Mouse (Mus musculus) olfactory bulb, adult 2 months (tissue): ENCODE results near the gene Fsip1. TPM values are rescaled to one million over a fixed set of nuclear protein-coding genes. Genes with fewer than 3 reads are reported as not detected.

ENCODE experiments used
- H3K27ac ChIP-seq: fragments of 200-500 bp; 2 replicates; pipeline ENCODE4 v1.5.1; 2012; ENCODE audit warnings: low read depth, low read length; ENCODE audit not compliant: insufficient read depth
- H3K4me1 ChIP-seq: fragments of 200-500 bp; 2 replicates; pipeline ENCODE4 v1.6.1; 2012; ENCODE audit warnings: low read length; ENCODE audit not compliant: control insufficient read depth, insufficient read depth
- H3K4me3 ChIP-seq: fragments of 200-500 bp; 2 replicates; pipeline ENCODE4 v1.5.1; 2012; ENCODE audit warnings: mild to moderate bottlenecking, low read depth, low read length, moderate library complexity; ENCODE audit not compliant: insufficient read depth
- CTCF ChIP-seq: fragments of 200-500 bp; IDR thresholded peaks from 2 replicates; pipeline ENCODE4 v1.5.1; 2012; ENCODE audit warnings: low read depth, mild to moderate bottlenecking, low read length, moderate library complexity; ENCODE audit not compliant: insufficient read depth
- POLR2A ChIP-seq: fragments of 200-500 bp; IDR thresholded peaks from 2 replicates; pipeline ENCODE4 v1.6.1; 2012; ENCODE audit warnings: mild to moderate bottlenecking, low read depth, low read length, moderate library complexity; ENCODE audit not compliant: insufficient read depth
- WGBS: fragments of 180-500 bp; shearing (Covaris S2); methylation state at CpG from one replicate; pipeline ENCODE4 v1.1.7; 2018; 5-methylcytosine and 5-hydroxymethylcytosine counted together
- polyA plus RNA-seq: library from polyadenylated mRNA; stranded (reverse); fragments of >200 nt; gene quantifications from 2 replicates; pipeline ENCODE4 v1.2.4, GENCODE M21; 2012; ENCODE audit warnings: low replicate concordance; ENCODE audit not compliant: missing spikeins, insufficient read depth, insufficient read length

Fsip1 gene
- polyA plus RNA-seq, 1 experiment = not detected

- Histone ChIP-seq H3K27ac (no peak overlapping the region), H3K4me3 (no peak overlapping the region), H3K4me1 (0 out of 2 replicates have a peak, but pooled peaks cover 3% of the 10 kb centered on the region)
- 87% methylated on average over 11 of the region's 11 CpGs for WGBS
- TF ChIP-seq POLR2A (no peak), CTCF (no peak)
These were observed 139.4 kb downstream of the Fsip1 start for GRCm38 (mm10) chr2:118117401-118117800.

- H3K27ac ChIP-seq = no peak overlapping the region
- WGBS = 89% methylated on average over 3 of the region's 3 CpGs
- no peak for TF ChIP-seq POLR2A
- TF ChIP-seq CTCF = no peak
- H3K4me1 ChIP-seq = peaks cover 4% of the 10 kb centered on the region
- H3K4me3 ChIP-seq = no peak overlapping the region
These were observed 139.9 kb downstream of the Fsip1 start for GRCm38 (mm10) chr2:118116754-118117290.

DNA sequence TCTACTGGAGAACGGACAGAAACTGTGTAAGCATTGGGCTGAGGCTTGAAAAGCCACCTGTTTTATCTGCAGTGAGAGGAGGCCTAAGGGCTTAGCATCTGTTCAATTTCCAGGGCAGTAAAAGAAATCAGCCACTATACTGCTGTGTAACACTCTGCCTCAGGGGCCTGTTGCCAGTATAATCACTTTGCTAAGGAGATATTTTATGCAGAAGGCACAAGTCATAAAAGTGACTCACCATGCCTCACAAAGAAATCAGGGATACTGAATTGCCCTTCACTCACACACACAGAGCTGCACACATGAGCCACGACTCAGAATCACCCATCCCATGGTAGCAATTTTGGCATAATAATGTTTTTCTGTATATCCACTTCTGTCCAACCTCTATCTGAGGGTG lies 140.6 kb downstream of the Fsip1 start:
- Histone ChIP-seq H3K4me3 (no peak overlapping the region), H3K4me1 (peaks cover 9% of the 10 kb centered on the region), H3K27ac (no peak overlapping the region)
- TF ChIP-seq POLR2A (no peak), CTCF (no peak)
- 80% methylated on average over 2 of the region's 2 CpGs for WGBS

DNA sequence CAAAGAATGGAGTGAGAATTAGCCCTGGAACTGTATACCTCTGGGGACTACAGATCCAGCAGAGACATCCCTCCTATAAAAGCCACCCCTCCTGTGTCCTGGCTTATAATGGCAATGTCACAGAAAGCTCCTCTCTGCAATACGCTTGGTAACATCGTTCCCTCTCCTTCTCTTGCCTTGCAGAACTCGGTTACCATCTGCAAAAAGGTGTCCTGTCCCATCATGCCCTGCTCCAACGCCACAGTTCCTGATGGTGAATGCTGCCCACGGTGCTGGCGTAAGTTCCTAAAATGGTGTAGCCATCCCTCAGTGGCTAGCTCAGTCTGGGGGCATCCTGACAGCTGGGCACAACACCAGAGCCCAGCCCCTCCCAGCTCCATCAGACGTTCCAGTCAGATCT lies 141.1 kb downstream of the Fsip1 start:
- Histone ChIP-seq H3K4me1 (peaks cover 10% of the 10 kb centered on the region), H3K27ac (no peak overlapping the region), H3K4me3 (no peak overlapping the region)
- TF ChIP-seq POLR2A (no peak), CTCF (no peak)
- 90% methylated on average over 7 of the region's 7 CpGs for WGBS

- Histone ChIP-seq H3K4me3 (no peak overlapping the region), H3K4me1 (peaks cover 13% of the 10 kb centered on the region), H3K27ac (no peak overlapping the region)
- no peak for TF ChIP-seq CTCF
- no peak for TF ChIP-seq POLR2A
- WGBS = 82% methylated on average over 10 of the region's 10 CpGs
These were observed 142.1 kb downstream of the Fsip1 start for GRCm38 (mm10) chr2:118114671-118115070.

DNA sequence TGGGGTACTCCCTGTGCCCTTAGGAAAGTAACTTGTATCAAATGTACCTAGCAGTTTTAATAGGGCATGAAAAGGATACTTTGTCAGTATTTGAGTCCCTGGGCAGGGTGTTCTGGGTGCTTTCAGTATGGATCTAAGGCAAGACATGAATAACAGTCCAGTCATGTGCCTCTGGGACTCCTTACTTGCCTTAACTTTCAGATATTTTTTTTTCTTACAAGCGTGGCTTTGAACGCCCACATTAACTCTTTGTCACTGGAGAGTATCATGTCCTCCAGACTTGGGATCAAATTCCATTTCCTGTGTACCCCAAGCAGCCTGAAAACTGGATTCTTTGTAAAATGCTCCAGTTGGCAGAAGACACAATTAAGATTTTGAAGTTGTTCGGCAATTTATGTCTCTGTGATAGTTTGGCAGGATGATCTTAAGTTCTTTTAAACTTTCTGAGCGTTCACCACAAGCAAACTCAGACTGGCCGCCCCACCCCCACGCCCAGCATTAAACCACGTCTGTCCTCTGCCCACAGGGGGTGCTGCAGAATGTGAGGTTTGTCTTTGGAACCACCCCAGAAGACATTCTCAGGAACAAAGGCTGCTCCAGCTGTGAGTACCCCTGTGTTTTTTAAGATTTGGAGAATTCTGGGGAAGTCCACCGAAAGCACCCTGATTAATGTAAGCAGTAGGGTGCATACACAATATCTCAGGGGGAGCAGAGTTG lies 142.8 kb downstream of the Fsip1 start:
- H3K27ac ChIP-seq = no peak overlapping the region
- peaks cover 13% of the 10 kb centered on the region for H3K4me1 ChIP-seq
- H3K4me3 ChIP-seq = no peak overlapping the region
- 33% methylated on average over 8 of the region's 8 CpGs for WGBS
- TF ChIP-seq POLR2A (no peak), CTCF (no peak)

GRCm38 (mm10) chr2:118112846-118113479 lies 143.8 kb downstream of the Fsip1 start:
- no peak overlapping the region for H3K4me3 ChIP-seq

DNA sequence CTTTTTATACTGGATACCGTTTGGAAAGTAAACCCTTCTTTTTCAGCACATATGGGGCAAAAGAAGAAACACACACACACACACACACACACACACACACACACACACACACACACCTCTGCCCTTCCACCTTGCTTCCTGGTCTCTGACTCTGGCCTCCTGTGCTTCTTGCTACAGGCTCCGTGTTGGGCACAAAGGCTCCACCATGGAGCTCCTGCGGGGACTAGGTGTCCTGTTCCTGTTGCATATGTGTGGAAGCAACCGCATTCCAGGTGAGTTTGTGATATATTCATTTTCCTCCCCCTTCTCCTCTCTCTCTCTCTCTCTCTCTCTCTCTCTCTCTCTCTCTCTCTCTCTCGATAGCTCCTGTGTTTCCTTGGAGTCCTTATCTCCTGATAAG lies 144.3 kb downstream of the Fsip1 start:
- WGBS = 28% methylated on average over 5 of the region's 5 CpGs
- peaks cover 13% of the 10 kb centered on the region for H3K4me1 ChIP-seq
- H3K27ac ChIP-seq = no peak overlapping the region
- no peak overlapping the region for H3K4me3 ChIP-seq
- TF ChIP-seq POLR2A = no peak
- no peak for TF ChIP-seq CTCF

More at GRCm38 (mm10) chr2:118112846-118113479, 143.8 kb downstream of the Fsip1 start:
- Histone ChIP-seq H3K27ac (no peak overlapping the region), H3K4me1 (peaks cover 13% of the 10 kb centered on the region)
- TF ChIP-seq POLR2A (no peak), CTCF (no peak)
- WGBS = 51% methylated on average over 21 of the region's 21 CpGs

GRCm38 (mm10) chr2:118111488-118112131 lies 145.2 kb downstream of the Fsip1 start, which contains the start of gene Thbs1:
Gene Thbs1 (plus strand): TSS chr2:118111876.
- 0% methylated on average over 34 of the region's 36 CpGs for WGBS
- no peak within 1 kb of the TSS for H3K27ac ChIP-seq
- peaks cover 13% of the 10 kb centered on the region for H3K4me1 ChIP-seq
- TF ChIP-seq CTCF (no peak), POLR2A (no peak)
- H3K4me3 ChIP-seq = peak within 1 kb of the TSS; percentile 44
